Mouse (Mus musculus): ENCODE results near the gene BC005624. TPM values are rescaled to one million over a fixed set of nuclear protein-coding genes. Genes with fewer than 3 reads are reported as not detected.
"Not testable (repeated sequence)": the region's sequence is repeated elsewhere in the genome, so short reads cannot be mapped to it uniquely, and the experiment has no call there.

BC005624 gene
- polyA plus RNA-seq, 1 experiment: not detected

DNA sequence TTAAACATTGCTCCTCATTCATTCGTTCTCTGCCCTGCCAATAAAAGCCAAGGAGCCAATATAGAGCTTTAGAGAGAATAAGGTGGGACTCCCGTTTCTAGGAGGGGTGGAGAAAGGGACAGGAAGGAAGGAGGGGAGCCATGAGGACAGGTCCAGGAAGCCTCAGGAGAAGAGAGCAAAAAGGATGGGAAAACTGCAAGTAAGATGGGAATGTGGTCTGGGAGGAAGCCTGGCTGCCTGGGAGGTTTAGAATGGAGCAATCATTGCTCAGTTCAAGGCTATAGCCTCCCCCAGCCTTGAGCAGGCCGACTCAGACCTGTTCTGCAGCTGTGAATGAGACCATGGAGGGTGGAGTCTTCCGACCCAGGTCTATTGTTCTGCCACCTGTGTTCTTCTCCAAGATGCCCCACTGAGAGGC lies 43.4 kb downstream of the BC005624 start:
- TF ChIP-seq CTCF (IDR thresholded peaks at IDR 0.05; ENCODE audit: insufficient read depth, low read depth, low read length): no peak
- TF ChIP-seq POLR2A (IDR thresholded peaks at IDR 0.05; ENCODE audit: insufficient read depth, low read depth, low read length): no peak
- no peaks in the 10 kb centered on the region; the same call in 1 of the 2 replicates for H3K4me1 ChIP-seq (ENCODE audit: control insufficient read depth, insufficient read depth, low read length)
- WGBS: 57% methylated on average over 4 of the region's 4 CpGs
- no peak overlapping the region for H3K4me3 ChIP-seq (ENCODE audit: insufficient read depth, low read depth, low read length)
- no peak overlapping the region for H3K27ac ChIP-seq (ENCODE audit: insufficient read depth, low read depth, low read length)

- WGBS: 75% methylated on average over 8 of the region's 8 CpGs
Measured at GRCm38 (mm10) chr2:30937731-30938130, 44.3 kb downstream of the BC005624 start.

DNA sequence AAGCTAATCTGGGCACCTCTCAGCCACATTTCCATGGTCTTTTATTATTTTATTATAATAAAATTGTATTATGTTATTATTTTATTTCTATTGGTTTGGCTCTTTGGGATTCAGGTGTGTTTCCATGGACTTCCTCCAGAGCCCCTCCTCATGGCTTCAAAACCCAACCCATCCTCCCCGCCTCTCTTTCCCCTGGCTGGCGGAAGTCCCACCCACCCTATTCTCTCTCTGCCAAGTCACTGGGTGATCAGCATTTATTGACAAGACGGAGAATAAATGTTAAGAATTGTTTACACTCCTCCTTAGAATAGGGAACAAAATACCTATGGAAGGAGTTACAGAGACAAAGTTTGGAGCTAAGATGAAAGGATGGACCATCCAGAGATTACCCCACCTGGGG lies 45.2 kb downstream of the BC005624 start:
- no peak overlapping the region for H3K4me3 ChIP-seq (ENCODE audit: insufficient read depth, low read depth, low read length)
- no peak overlapping the region for H3K27ac ChIP-seq (ENCODE audit: insufficient read depth, low read depth, low read length)
- TF ChIP-seq POLR2A (IDR thresholded peaks at IDR 0.05; ENCODE audit: insufficient read depth, low read depth, low read length): no peak
- 69% methylated on average over 3 of the region's 3 CpGs for WGBS
- no peaks in the 10 kb centered on the region for H3K4me1 ChIP-seq (ENCODE audit: control insufficient read depth, insufficient read depth, low read length)

More at GRCm38 (mm10) chr2:30937731-30938130, 44.3 kb downstream of the BC005624 start:
- H3K4me1 ChIP-seq (ENCODE audit: control insufficient read depth, insufficient read depth, low read length): no peaks in the 10 kb centered on the region; the same call in 1 of the 2 replicates
- H3K4me3 ChIP-seq (ENCODE audit: insufficient read depth, low read depth, low read length): no peak overlapping the region
- TF ChIP-seq CTCF (IDR thresholded peaks at IDR 0.05; ENCODE audit: insufficient read depth, low read depth, low read length): no peak
- TF ChIP-seq POLR2A (IDR thresholded peaks at IDR 0.05; ENCODE audit: insufficient read depth, low read depth, low read length): no peak
- no peak overlapping the region for H3K27ac ChIP-seq (ENCODE audit: insufficient read depth, low read depth, low read length)

GRCm38 (mm10) chr2:30933917-30934450 lies 48.0 kb downstream of the BC005624 start:
- Histone ChIP-seq H3K4me1 (ENCODE audit: control insufficient read depth, insufficient read depth, low read length) (peaks cover 9% of the 10 kb centered on the region), H3K4me3 (ENCODE audit: insufficient read depth, low read depth, low read length) (no peak overlapping the region), H3K27ac (ENCODE audit: insufficient read depth, low read depth, low read length) (no peak overlapping the region)
- WGBS: 21% methylated on average over 7 of the region's 7 CpGs
- TF ChIP-seq CTCF (IDR thresholded peaks at IDR 0.05; ENCODE audit: insufficient read depth, low read depth, low read length) (no peak), POLR2A (IDR thresholded peaks at IDR 0.05; ENCODE audit: insufficient read depth, low read depth, low read length) (no peak)

DNA sequence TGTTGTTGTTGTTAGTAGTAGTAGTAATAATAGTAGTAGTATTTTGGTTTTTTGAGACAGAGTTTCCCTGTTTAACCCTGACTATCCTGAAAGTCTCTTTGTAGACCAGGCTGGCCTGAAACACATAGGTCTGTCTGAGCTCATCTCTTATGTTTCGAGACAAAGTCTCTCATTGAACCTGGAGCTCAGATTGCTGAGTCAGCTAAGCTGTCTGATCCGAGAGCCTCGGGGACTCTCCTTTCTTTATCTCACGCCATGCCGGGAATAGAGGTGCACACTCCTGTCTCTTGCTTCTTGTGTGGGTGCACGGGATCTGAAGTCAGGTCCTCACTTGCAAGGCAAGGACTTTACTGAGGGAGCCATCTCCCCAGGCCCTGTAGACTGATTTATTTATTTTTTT lies 49.0 kb downstream of the BC005624 start:
- no peak overlapping the region for H3K4me3 ChIP-seq (ENCODE audit: insufficient read depth, low read depth, low read length)
- TF ChIP-seq CTCF (IDR thresholded peaks at IDR 0.05; ENCODE audit: insufficient read depth, low read depth, low read length): no peak
- 77% methylated on average over 6 of the region's 6 CpGs for WGBS
- H3K27ac ChIP-seq (ENCODE audit: insufficient read depth, low read depth, low read length): no peak overlapping the region
- peaks cover 11% of the 10 kb centered on the region for H3K4me1 ChIP-seq (ENCODE audit: control insufficient read depth, insufficient read depth, low read length)

DNA sequence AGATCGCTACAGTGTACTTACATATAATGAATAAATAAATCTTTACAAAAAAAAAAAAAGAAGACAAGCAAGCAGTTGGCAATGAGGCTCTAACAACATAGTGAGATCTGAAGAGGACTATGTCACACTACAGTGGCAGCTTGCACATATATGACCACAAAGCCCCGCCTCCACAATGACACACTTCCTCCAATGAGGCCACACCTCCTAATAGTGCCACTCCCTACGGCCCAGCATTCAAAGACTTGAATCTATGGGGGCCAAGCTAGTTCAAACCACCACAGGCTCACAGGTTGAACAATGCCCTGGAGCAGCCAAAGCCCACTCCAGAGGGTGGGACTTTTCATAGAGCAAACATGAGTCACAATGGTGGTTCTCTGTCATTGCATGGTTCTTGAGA lies 50.1 kb downstream of the BC005624 start:
- H3K27ac ChIP-seq (ENCODE audit: insufficient read depth, low read depth, low read length): no peak overlapping the region
- H3K4me1 ChIP-seq (ENCODE audit: control insufficient read depth, insufficient read depth, low read length): peaks cover 20% of the 10 kb centered on the region
- 78% methylated on average over 3 of the region's 3 CpGs for WGBS
- no peak for TF ChIP-seq POLR2A (IDR thresholded peaks at IDR 0.05; ENCODE audit: insufficient read depth, low read depth, low read length)
- TF ChIP-seq CTCF (IDR thresholded peaks at IDR 0.05; ENCODE audit: insufficient read depth, low read depth, low read length): no peak
- H3K4me3 ChIP-seq (ENCODE audit: insufficient read depth, low read depth, low read length): no peak overlapping the region

- H3K4me3 ChIP-seq (ENCODE audit: insufficient read depth, low read depth, low read length); H3K27ac ChIP-seq (ENCODE audit: insufficient read depth, low read depth, low read length): not testable (repeated sequence)
- 85% methylated on average over 2 of the region's 2 CpGs for WGBS
- H3K4me1 ChIP-seq (ENCODE audit: control insufficient read depth, insufficient read depth, low read length): peaks cover 22% of the 10 kb centered on the region
Measured at GRCm38 (mm10) chr2:30930846-30931245, 51.2 kb downstream of the BC005624 start.

GRCm38 (mm10) chr2:30929483-30930045 lies 52.4 kb downstream of the BC005624 start, which contains the start of gene Ptges:
TSS of gene Ptges (minus strand) at chr2:30929863.
- WGBS: 3% methylated on average over 23 of the region's 23 CpGs
- Histone ChIP-seq H3K27ac (ENCODE audit: insufficient read depth, low read depth, low read length) (no peak within 1 kb of the TSS), H3K4me1 (ENCODE audit: control insufficient read depth, insufficient read depth, low read length) (peaks cover 22% of the 10 kb centered on the region), H3K4me3 (ENCODE audit: insufficient read depth, low read depth, low read length) (peak within 1 kb of the TSS; percentile 29)
- no peak for TF ChIP-seq POLR2A (IDR thresholded peaks at IDR 0.05; ENCODE audit: insufficient read depth, low read depth, low read length)
- TF ChIP-seq CTCF (IDR thresholded peaks at IDR 0.05; ENCODE audit: insufficient read depth, low read depth, low read length): peak; percentile 50; the same call in 1 of the 2 replicates

- peak overlapping the region; percentile 29 for H3K4me3 ChIP-seq (ENCODE audit: insufficient read depth, low read depth, low read length)
- no peak overlapping the region for H3K27ac ChIP-seq (ENCODE audit: insufficient read depth, low read depth, low read length)
- peaks cover 22% of the 10 kb centered on the region for H3K4me1 ChIP-seq (ENCODE audit: control insufficient read depth, insufficient read depth, low read length)
- WGBS: 27% methylated on average over 12 of the region's 12 CpGs
- TF ChIP-seq POLR2A (IDR thresholded peaks at IDR 0.05; ENCODE audit: insufficient read depth, low read depth, low read length) (no peak), CTCF (IDR thresholded peaks at IDR 0.05; ENCODE audit: insufficient read depth, low read depth, low read length) (no peak)
Measured at GRCm38 (mm10) chr2:30928893-30929482, 53.0 kb downstream of the BC005624 start.

All from olfactory bulb, adult 2 months (tissue).